Mouse (Mus musculus) ES-E14 (cell line): ENCODE results near the gene Cmtm7.

Experiments used
- CHD2 ChIP-seq: IDR thresholded peaks from 2 replicates; pipeline ENCODE4 v1.6.1; 2014; ENCODE audit warnings: mild to moderate bottlenecking, low read depth, low read length, inconsistent platforms
- HCFC1 ChIP-seq: IDR thresholded peaks from 2 replicates; pipeline ENCODE4 v1.6.1; 2012; ENCODE audit warnings: low read length, inconsistent platforms, borderline replicate concordance; ENCODE audit not compliant: insufficient read depth
- MAFK ChIP-seq: IDR thresholded peaks from 2 replicates; pipeline ENCODE4 v1.6.1; 2014; ENCODE audit warnings: mild to moderate bottlenecking, low read depth, low read length, inconsistent platforms; ENCODE audit not compliant: insufficient read depth
- ZC3H11A ChIP-seq: IDR thresholded peaks from 2 replicates; pipeline ENCODE4 v1.6.1; 2012; ENCODE audit warnings: low read depth, mild to moderate bottlenecking, inconsistent platforms, low read length, borderline replicate concordance

DNA sequence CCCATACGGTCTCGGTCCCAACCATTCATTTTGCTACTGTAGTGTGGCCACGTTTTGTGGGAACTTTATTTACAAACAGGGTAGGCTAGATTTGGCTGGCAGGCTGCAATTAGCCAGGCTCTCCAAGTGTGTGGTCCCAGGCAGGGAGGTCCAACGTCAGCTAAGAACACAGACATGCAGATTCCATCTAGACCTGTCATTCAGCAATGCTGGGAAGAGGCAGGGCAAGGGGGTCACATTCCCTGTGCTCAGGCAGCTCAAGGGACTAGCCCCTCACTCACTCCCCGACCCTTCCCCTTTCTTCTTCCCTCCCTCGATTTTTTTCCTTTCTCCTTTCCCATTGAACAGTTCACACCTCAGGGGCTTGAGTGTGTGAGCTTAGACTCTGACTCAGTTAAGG is 17.2 kb upstream of the Cmtm7 start:
- TF ChIP-seq ZC3H11A (no peak), HCFC1 (no peak), MAFK (no peak), CHD2 (no peak)
